Mouse (Mus musculus) layer of hippocampus, adult 9-10 months (tissue): ENCODE data around the gene Clic4.
A peak's percentile ranks its signal among the peaks of the same experiment; 100 is the strongest.

Source experiments
- DNase-seq: peaks from one replicate; pipeline ENCODE4 v3.0.0; 2022; ENCODE audit warnings: low spot score

The Clic4 gene

DNA sequence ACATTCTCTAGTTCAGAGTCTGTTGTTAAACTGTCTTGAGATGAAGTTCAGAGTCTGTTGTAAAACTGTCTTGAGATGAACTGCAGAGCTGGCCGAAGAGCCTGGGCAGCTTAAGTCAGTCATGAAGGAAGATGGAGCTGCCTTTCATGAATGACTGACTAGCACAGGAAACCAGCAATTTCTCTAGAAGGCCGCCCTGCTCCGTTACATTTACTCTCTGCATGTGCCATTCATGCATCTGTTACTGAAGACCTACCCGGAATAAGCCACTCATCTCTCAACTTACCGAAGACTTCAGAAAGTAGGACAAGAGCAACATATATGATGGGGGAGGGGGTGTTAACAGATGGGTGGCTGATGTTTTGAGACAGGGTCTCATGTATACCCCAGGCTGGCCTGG is 40.1 kb downstream of the Clic4 start:
- no peak for DNase-seq

DNA sequence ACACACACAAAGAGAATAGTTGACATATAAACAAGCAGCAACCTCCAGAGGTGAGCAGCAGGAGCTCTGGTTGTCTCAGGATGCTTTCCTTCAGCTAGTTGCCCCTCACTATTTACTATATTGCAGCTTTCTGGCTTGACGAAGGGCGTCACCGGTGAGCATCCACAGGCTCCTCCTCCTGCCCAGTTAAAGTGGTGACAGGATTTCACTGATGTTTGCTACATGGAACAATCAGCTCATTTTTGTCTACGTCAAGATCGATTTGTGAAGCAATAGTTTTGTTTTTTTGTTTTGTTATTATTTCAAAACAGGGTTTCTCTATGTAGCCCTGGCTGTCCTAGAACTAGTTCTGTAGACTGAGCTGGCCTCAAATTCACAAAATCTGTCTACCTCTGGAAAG is 41.1 kb downstream of the Clic4 start:
- DNase-seq, result no peak

DNA sequence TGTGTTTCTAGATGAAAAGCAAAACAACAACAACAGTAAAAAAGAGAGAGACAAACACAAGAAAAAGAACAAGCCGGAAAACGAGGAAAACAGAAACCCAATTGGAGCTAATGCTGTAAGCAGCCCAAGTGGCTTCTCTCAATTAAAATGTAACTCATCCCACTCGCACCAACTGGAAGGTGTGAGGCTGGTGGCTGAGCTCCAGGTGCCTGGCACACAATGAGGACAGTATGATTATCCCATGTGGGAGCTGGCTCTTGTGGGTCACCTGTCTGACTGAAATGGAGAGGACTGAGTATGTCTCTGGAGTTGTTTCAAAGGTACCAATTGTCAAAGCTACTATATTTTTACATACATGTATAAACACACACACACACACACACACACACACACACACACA is 41.5 kb downstream of the Clic4 start:
- no peak for DNase-seq

DNA sequence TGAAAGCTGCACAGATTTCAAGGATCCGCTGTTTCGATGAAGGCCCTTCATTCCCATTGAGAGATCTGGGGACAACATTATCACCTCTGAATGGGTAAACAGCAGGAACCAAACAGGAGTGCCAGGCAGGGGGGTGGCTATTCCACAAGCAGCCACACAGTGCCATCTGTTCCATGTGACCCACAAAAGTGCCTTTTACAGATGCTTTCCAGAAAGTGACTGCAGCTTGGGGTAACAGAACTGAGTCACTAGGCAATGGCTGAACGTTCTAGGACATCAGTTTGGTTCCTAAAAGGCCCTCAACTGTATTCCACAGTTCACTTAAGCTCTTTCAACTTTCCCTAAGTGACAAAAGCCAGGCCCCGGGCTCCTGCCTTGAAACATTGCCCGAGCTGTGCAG is 42.0 kb downstream of the Clic4 start:
- no peak for DNase-seq

DNA sequence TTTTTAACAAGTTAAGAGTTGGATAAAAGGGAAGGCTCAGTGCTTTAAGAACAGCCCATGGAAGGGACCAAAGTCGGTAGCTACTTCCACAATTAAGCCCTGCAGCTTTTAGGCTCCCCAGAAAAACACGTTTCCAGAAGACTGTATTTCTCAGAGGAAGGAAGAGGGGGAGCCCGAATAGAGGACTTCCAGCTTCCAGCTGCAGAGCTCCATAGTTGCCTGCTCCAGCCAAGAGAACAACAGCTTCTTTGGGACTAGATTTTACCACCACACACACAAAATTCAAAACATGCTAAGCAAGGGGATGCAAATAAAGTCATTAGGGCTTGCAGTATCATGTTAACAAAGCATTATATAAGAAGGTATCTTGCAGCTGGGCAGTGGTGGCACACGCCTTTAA is 42.7 kb downstream of the Clic4 start:
- DNase-seq, result no peak

DNA sequence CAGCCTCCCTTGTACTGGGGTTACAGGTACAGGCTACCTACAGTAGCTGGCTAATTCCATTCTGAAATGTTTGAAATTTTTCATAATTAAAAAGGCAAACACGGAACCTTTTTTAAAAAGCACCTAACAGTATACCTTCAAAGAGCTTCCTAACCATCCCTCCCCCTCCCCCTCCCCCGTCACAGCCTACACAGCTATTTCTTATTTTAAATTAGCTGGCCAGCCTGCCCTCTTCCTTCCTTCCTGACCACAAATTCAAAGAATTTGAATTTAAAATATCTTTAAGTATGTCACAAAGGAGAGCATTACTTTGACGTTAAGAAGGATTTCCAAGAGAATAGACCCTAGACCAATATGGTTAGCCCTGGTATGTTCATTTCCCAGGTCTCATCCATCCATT is 44.5 kb downstream of the Clic4 start:
- DNase-seq, result no peak

DNA sequence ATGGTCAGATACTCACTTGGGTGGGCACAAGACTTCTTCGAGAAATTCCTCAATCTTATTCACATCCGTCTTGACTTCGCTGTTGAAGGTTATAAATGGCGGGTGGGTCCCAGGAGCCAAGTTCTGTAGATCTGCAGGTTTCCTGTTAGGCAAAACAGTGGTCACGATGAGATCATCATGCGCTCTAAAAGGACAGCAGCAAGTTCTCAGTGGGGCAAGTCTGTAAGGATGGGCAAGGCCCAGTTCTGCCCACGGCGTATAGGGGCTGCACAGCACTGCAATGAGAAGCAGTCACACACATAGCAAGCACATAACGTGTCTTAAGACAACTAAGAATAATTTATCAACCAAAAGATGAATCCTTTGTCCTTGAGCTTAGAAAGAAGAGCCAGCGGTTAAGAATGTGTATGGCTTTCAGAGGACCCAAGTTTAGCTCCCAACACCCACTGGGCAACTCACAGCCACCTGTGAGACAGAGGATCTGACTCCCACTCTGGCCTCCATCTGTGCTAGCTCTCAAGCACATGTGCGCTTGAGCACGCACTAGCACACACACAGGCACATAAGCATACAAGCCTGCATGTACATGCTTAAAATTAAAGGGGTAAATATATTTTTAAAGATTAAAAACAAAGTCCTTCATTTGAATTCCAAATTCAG is 46.5 kb downstream of the Clic4 start:
- DNase-seq, result no peak

DNA sequence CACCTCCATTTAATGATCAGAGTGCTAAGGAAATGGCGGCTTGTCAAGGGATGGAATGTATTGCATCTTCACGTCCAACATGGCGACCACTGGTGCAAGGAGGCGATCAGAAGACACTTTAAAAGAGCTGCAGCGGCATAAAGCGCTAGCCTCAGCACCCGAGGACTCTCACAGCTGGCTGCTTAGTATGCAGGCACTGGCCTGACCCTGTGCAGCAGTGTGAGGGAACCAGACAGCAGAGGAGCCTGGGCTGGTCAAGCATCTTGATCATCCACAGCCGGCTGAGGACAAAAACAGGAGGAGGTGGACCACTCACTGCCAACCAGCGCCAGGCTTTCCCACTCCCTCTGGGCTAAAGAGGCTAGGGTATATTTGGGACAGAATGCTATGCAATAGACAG is 48.8 kb downstream of the Clic4 start:
- no peak for DNase-seq

DNA sequence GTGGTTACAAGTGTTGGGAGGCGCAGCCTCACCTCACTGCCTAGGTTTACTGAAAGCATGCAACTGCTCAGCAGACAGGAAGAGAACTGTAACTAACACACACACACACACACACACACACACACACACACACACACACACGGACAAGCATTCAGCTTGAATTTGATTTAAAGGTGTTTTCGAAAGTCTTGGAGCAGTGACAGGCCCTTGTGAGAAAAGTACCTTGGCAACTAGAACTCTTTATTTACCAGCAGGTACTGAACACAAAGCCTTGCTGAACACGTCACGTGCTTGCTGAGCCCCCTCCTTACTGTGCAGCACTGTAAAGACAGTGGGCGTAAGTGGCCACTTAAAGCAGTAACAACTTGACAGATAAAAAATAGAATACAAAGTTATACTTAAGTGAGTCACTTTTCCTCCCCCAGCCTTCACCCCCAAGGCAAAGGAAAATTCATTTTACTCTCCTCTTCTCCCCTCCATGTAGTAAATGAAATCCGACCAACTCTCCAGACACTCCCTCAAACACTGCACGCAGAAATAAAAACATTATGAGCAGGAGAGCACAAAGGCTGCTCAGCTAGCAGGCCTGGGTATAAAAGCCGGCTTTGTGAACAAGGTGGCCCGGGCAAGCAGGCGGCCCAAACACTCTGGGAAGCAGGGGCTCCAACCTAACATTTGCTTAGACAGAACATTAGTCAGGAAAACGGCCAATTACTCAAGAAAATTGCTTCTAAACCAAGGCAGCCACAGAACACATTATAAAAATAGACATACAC is 50.8 kb downstream of the Clic4 start:
- no peak for DNase-seq

DNA sequence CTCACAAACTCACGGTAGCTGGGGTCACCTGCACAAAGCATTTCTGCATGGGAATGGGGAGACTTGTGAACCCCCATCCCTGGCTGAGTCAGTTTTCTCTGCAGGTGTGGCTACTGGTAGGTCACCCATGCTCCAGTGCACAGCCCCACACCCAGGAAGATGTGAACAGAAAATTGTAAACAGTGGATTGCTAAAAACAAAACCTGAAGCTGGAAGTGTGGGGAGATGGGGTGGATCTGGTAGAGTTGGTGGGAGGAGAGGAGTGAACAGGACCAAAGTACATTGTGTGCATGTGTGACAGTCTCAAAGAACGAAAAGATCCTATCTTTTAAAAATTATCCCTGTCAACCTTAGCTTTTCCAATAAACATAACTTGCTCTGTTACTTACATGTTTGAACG is 52.0 kb downstream of the Clic4 start:
- no peak for DNase-seq

DNA sequence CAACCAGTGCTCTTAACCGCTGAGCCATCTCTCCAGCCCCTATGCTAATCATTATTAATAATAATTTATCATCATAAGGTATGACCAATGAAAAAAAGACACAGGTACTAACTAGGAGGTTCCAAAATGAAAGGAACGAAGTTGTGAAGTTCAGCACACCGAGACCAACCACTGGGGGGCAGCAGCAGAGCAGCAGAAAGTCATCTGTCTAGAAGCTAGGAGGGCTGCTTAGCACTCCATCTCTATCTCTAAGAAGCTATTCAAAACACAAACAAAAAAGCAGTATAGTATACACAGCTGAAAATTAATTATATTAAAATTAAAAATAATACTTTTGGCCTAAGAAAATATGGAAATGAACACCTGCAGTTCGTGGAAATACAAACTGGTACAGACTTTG is 53.0 kb downstream of the Clic4 start:
- peak; percentile 70 for DNase-seq

DNA sequence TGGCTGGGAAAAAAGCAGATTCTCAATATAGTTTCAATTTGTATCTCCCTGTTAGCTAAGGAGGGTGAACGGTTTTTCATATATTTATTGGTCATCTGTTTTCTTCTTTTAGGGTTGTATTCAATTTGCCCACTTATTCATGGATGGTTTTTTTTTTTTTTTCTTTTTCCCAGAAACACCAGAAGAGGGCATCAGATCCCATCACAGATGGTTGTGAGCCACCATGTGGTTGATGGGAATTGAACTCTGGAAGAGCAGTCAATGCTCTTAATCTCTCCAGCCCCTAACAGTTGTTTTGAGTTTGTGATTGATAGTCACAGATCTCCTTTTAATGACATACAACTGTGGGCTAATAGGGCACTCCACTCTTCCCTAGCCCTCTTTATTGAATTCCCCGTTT is 62.8 kb downstream of the Clic4 start:
- no peak for DNase-seq

DNA sequence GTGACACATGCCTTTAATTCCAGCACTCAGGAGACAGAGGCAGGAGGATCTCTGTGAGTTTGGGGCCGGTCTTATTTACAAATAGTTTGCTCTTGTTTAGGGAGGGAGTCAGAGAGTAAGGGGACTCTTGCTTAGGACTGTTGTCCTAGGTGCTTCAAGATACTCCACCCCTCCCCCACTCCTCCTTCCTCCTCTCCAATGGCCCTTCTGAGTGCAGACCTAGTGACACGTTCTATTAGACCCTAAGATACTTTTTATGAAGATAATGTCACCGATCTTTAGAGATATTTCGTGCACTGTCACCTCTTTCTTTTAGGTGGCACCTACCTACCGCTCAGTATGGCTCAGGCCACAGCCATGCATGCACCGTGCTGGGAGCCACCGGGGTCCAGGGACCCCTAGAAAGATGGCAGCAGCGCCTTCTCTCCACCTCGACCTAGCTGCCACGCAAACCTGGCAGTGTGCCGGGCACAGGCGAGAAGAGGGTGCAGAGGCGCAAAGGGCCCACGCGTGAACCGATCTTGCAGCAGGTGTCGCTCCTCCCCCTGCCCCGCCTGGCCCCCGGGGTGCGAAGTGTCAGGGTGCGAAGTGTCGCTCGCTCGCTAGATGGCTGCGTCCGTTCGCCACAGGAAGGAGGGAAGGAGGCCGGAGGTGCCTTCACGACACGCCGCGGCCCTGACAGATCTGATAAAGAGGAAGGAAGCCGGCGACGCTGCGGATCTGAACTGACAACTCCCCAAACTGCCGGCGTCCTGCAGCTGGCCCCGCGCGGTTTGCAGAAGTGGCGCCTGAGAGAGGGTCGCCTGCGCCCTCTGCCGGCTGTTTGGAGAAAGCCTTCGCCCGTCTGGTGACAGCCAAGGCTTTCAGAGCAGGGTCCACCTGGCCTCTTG is 66.7 kb downstream of the Clic4 start:
- DNase-seq, result peak; percentile 49

DNA sequence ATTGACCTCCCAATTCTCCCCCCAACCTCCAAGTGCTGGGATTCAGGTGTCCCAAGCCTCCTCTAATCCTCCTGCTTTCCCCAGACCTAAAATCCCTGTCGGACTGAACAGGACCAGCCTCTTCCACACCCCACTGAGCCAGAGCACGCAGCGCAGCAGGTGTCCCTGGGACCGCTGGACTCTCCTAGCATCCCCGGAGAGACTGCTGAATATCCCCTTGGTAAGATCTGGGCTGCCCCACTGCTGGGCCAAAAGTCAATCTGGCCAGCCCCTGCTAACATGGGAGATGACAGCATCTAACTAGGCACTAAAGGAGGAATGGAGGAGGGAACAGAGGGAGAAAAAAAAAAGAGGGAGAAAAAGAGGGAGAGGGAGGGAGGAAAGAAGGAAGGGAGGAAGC is 67.4 kb downstream of the Clic4 start:
- DNase-seq, result no peak

DNA sequence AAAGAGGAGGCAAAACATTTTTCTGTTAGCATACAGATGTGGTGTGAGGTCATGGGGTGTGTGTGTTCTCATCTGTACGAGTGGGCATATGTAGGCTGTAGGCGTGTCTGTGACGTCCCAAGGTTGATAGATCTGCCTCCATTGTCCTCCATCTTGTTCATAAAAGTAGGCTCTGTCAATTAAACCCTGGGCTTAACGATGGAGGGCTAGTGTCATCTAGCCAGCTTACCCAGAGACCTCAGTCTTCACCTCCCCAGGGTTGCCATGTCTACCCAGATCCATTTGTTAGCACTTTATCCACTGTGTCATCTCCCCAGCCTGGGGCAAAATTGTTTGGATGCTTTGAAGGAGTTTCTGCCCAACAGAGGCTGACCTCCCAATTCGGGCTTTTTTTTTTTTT is 67.9 kb downstream of the Clic4 start:
- no peak for DNase-seq

DNA sequence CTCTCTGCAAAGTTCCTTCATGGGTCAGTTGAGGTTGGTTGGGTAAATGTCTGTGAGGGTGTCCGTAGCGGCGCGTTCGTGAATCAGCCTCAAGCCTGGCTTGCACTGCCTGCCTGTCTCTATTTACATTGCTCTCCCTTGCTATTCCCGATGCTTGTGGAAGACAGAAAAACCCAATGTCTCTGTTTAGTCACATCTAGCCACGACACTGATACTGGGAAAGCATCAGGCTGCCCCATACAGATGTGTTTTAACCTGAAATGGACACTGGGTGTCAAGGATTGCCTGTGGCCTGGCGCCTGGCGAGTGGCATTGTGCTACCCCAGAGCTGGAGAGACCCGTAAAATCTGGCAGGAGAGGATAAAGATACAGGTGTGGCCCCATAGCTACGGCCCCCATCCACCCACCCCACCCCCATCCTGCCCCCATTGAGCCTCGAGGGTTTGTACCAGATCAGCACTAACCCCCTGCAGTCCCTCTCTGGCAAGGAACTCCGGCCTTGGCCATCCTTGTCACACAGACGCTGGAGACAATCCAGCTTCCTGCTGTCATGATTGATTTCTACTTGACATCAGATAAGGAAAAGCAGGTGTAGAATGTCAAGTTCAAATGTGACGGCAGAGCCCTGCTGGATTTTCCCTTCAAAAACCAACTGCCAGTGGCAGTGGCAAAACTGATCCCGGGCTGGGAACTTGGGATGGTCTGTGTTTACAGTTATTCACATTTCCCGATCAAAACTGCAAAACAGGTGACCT is 68.6 kb downstream of the Clic4 start:
- no peak for DNase-seq

DNA sequence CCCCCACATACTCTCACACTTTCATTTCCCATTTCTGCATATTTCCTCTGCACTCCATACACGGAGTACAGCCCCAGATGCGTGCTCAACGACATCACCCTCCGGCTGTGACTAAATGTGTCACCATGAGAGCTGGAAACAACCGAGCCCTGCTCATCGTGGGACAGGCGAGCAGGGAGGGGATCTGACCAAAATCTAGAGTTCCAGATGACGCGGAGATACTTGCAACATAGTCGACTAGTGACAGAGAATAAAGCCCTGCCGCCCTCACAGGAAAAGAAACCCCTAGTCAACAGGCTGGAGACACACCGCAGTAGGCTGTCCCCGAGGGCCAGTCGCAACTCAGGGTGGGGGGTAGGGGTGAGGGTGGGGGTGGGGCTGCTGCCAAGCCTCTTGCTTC is 69.3 kb downstream of the Clic4 start:
- no peak for DNase-seq

DNA sequence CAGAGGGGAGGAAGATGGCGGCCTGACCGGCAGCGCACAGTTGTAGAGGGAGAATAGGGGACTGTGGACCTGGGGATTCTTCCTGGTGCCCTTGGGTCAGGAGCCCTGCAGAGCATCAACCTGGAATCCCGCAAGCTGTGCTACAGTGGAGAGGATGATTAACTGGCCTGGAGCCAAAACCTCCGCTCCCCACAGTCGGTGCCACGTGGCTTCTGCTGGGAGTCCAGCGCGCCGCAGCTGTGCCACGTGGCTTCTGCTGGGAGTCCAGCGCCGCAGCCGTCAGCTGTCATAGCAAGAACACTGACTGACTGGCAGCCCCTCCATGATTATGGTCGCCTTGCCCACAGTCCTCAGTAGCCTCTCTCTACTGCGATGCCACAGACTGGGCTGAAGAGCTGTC is 70.8 kb downstream of the Clic4 start:
- no peak for DNase-seq

DNA sequence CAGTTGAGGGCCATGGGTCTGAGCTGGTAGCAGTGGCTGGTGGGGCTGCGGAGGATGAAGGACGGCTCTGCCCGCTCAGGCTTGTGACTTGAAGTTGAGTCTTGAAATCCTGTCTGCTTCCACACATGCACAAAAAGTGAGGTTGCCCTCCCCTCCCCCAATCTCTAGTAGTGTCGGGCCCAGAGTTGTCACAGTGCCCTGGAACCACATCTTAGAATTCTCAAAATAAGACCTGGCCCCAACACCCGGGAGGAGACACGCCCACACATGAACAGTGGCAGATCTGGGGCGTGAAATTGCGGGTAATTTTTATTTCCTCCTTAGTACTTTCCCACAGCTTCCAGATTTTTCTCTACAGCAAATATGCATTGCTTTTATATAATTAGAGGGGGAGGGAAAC is 74.8 kb downstream of the Clic4 start:
- no peak for DNase-seq

DNA sequence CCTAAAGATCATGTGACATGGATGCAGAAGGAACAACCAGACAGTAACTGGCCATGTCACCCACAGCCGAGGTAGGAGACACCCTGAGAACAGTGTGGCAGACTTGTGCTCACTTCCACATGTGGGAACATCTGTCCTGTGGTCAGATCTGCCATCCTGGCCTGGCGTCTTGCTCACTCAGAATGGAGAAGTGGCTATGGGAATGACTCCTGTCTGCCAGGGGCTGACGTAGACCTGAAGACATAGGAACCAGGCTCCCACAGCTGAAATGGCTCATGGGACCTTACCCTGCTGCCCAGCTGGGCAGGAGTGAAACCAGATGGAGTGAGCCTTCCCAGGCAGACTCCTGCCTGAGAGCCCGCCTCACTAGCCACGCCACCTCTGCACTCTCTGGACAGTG is 79.8 kb downstream of the Clic4 start:
- no peak for DNase-seq

DNA sequence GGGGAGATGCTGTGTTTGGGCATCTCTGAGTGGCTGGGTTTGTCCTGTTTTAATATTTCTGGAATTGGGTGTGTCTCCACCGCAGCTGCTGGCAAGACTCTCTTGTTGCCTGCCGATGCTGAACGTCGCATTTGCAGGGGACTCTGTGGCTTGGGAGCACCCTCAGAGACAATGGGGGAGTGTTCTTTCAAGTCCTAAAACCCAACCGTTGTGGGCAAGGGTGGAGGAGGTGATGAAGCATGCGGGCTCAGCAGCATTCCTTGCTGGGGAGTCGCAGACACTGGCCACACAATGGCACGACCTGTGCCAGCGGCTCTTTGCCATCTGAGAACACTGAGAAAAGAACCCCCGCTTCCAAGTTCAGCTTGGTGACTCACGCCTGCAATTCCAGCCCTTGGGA is 81.0 kb downstream of the Clic4 start:
- no peak for DNase-seq

DNA sequence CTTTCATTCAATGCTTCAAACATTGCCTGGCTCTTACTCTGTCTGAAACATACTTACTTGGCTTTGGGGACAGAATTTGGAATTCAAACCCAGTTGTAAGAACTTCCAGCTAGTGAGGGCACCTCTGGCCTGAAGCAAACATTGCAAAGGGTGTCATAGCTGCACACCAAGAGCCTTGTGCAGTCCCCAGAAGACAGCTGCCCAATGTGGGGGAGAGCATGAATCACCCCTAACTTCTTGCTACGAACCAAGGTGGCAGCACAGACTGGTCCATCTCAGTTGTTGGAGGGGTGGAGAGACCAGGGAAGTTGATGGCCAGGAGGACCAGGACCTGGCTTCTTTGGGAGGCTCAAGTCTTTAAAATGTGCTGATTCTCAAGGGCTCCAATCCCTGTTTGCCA is 81.4 kb downstream of the Clic4 start:
- no peak for DNase-seq
